Mouse (Mus musculus): ENCODE measurements around the gene Nbr1. TPM values are rescaled to one million over a fixed set of nuclear protein-coding genes. Genes with fewer than 3 reads are reported as not detected.

Gene Nbr1
- polyA plus RNA-seq (2012; rRNA removed), result 99.6 and 115 TPM in 2 replicates

GRCm38 (mm10) chr11:101551751-101552475, at the start of gene Nbr1, which contains the start of gene Brca1:
Gene Nbr1, plus strand, starts transcription at chr11:101552149.
Gene Brca1, minus strand, starts transcription at chr11:101551955.

DNA sequence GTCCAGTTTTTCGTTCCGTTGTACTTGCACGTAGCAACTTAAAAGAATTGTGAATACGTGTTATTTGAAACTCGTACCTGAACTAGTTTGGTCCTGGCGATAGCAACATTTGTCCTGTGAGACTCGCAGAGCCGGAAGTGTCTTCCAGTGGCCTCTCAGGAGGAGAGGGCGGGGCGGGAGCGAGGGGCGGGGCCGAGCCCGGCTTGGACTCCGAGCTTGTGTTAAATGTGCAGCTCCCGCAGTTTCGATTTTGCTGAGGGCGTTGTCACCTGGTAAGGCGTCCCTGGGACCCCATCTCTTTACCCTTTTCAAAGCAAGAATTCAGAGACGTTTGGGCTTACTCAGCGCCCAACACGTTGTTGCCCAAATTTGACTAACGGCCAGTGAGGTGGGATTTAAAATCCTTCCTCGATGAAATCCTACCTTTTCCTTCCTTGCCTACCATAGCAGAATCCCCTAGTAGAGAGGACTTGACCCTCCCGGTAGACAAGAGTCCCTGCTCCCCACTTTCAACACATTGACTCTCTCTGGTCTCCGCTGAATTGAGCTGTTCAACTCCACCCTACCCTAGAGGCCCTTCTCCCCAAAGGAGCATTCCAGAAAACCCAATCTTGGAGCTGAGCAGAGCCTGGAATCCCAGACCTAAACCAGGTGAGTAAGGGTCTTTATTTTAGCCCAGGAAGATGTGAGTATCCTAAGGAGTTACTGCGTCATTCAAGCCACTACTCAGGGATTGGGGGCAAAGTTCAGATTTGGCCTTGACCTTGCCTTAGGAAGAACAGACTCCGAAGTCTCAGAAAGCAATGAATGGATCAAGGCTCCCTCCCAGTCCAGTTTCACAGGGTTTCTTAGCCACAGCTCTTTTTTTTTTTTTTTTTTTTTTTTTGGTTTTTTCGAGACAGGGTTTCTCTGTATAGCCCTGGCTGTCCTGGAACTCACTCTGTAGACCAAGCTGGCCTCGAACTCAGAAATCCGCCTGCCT, 30.4 kb downstream of the Nbr1 start, which contains the start of gene Tmem106a:
Gene Tmem106a, plus strand, starts transcription at position 189 of the 982 bp plus-strand sequence.

DNA sequence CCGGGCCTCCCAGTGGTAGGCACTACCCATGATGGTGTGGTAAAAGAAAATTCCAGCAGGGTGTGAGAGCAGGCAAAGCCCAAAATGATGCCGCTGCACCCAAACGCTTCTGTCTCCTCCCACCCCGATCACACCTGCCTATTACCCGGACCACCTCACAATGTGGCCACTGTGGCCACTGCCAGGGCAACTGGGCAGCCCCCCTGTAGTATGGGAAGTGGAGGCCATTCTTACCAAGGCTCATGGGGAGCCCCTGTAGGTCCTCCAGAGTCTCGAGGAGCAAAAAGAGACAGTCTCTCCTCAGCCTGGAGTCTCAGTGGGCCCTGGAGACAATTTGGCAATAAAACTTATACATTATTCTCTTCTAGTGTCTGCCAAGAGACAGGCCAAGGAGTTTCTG, 47.2 kb downstream of the Nbr1 start, which contains the start of gene Gm11634:
Gene Gm11634, minus strand, starts transcription at position 101 of the 400 bp plus-strand sequence.

GRCm38 (mm10) chr11:101626995-101627856, 75.3 kb downstream of the Nbr1 start, which contains the start of gene Rdm1:
Gene Rdm1, plus strand, starts transcription at chr11:101627195.

Other genes starting within 250 kb of the Nbr1 start
- gene Becn1, start 249.9 kb upstream of the Nbr1 start, polyA plus RNA-seq (2012; rRNA removed), result 116 and 133 TPM in 2 replicates
- gene Psme3, start 235.9 kb upstream of the Nbr1 start, polyA plus RNA-seq (2012; rRNA removed), result 118 and 123 TPM in 2 replicates
- gene Aoc2, start 227.1 kb upstream of the Nbr1 start, polyA plus RNA-seq (2012; rRNA removed), result 9.5 and 10.2 TPM in 2 replicates
- gene Aoc3, start 221.5 kb upstream of the Nbr1 start, polyA plus RNA-seq (2012; rRNA removed), result 0.27 and 0.85 TPM in 2 replicates
- gene G6pc, start 184.6 kb upstream of the Nbr1 start, polyA plus RNA-seq (2012; rRNA removed), result not detected in 2 replicates
- 55.6 and 56.6 TPM in 2 replicates for gene Aarsd1, start 134.5 kb upstream of the Nbr1 start, polyA plus RNA-seq (2012; rRNA removed)
- gene Gm27029, start 127.4 kb upstream of the Nbr1 start, polyA plus RNA-seq (2012; rRNA removed), result 3.9 and 4.4 TPM in 2 replicates
- 27.5 and 28.6 TPM in 2 replicates for gene Rundc1, start 127.1 kb upstream of the Nbr1 start, polyA plus RNA-seq (2012; rRNA removed)
- 3.3 and 7.2 TPM in 2 replicates for gene Ptges3l, start 126.8 kb upstream of the Nbr1 start, polyA plus RNA-seq (2012; rRNA removed)
- 965 and 994 TPM in 2 replicates for gene Rpl27, start 109.9 kb upstream of the Nbr1 start, polyA plus RNA-seq (2012; rRNA removed)
- 5.3 and 8.1 TPM in 2 replicates for gene Ifi35, start 103.7 kb upstream of the Nbr1 start, polyA plus RNA-seq (2012; rRNA removed)
- gene Rnd2, start 87.2 kb upstream of the Nbr1 start, polyA plus RNA-seq (2012; rRNA removed), result 141 and 209 TPM in 2 replicates
- gene Vat1, start 85.9 kb upstream of the Nbr1 start, polyA plus RNA-seq (2012; rRNA removed), result 147 and 149 TPM in 2 replicates
- 5.7 and 7.4 TPM in 2 replicates for gene Brca1, start 194 bp upstream of the Nbr1 start, polyA plus RNA-seq (2012; rRNA removed)
- 5.3 and 5.6 TPM in 2 replicates for gene Tmem106a, start 30.1 kb downstream of the Nbr1 start, polyA plus RNA-seq (2012; rRNA removed)
- not detected in 2 replicates for gene Gm11634, start 47.1 kb downstream of the Nbr1 start, polyA plus RNA-seq (2012; rRNA removed)
- gene Rdm1, start 75.0 kb downstream of the Nbr1 start, polyA plus RNA-seq (2012; rRNA removed), result 20.6 and 22.5 TPM in 2 replicates
- gene Arl4d, start 113.4 kb downstream of the Nbr1 start, polyA plus RNA-seq (2012; rRNA removed), result 20.9 and 41.3 TPM in 2 replicates
- gene Dhx8, start 180.8 kb downstream of the Nbr1 start, polyA plus RNA-seq (2012; rRNA removed), result 28.3 and 28.8 TPM in 2 replicates
- gene Etv4, start 233.2 kb downstream of the Nbr1 start, polyA plus RNA-seq (2012; rRNA removed), result 9.6 and 15.7 TPM in 2 replicates

Measured in central nervous system, embryonic 14 days (tissue).